Mouse (Mus musculus): Measurements from ENCODE around the gene Olfr711.
"Not testable (repeated sequence)": the region's sequence is repeated elsewhere in the genome, so short reads cannot be mapped to it uniquely, and the experiment has no call there.

Gene Olfr711

GRCm38 (mm10) chr7:106975353-106975752 lies at the start of gene Olfr711:
TSS of gene Olfr711 (minus strand) at chr7:106975453.
- DNase-seq, result no peak

GRCm38 (mm10) chr7:107005972-107006371 lies 30.7 kb upstream of the Olfr711 start, which contains the start of gene Olfr2:
TSS of gene Olfr2 (minus strand) at chr7:107006072.
- no peak for DNase-seq

GRCm38 (mm10) chr7:107004169-107004568 lies 28.9 kb upstream of the Olfr711 start:
- no peak for DNase-seq

- DNase-seq, result no peak
Observed at GRCm38 (mm10) chr7:107000798-107001197, 25.5 kb upstream of the Olfr711 start.

- DNase-seq, result no peak
Observed at GRCm38 (mm10) chr7:106985236-106985635, 10.0 kb upstream of the Olfr711 start.

GRCm38 (mm10) chr7:106967503-106967902 lies 7.8 kb downstream of the Olfr711 start:
- not testable (repeated sequence) for DNase-seq

- DNase-seq, result no peak
Observed at GRCm38 (mm10) chr7:106963837-106964236, 11.4 kb downstream of the Olfr711 start, which contains the start of gene Olfr6. TSS of gene Olfr6 (minus strand) at chr7:106963937.

- no peak for DNase-seq
Observed at GRCm38 (mm10) chr7:106948212-106948611, 27.0 kb downstream of the Olfr711 start, which contains the start of gene Olfr710. TSS of gene Olfr710 (minus strand) at chr7:106948312.

GRCm38 (mm10) chr7:106932119-106932518 lies 43.1 kb downstream of the Olfr711 start, which contains the start of gene Olfr709-ps1:
TSS of gene Olfr709-ps1 (minus strand) at chr7:106932219.
- no peak for DNase-seq

- DNase-seq, result not testable (repeated sequence)
Observed at GRCm38 (mm10) chr7:106920961-106921360, 54.3 kb downstream of the Olfr711 start.
